Comparison of ENCODE assay signal across 9 mouse cellular contexts in genomic region chr11:119549371-119549811, GRCm38 (mm10). TPM values are rescaled to one million over a fixed set of nuclear protein-coding genes. Genes with fewer than 3 reads are reported as not detected.
DNase-seq lines count a peak whose midpoint lies in the region; ATAC-seq and TF ChIP-seq lines count a peak whose summit lies in the region.
"Had no signal": no experiment of that assay in that cellular context is flagged by ENCODE, and none has a peak within 500 bp of the region (broad histone marks: within the 10 kb centered on the region; RNA-seq: fewer than 3 reads in every experiment).

No protein-coding gene starts in this region.

- H3K4me1 ChIP-seq in forebrain, postnatal 0 days (ENCODE audit: insufficient read depth), result peaks cover 21% of the 10 kb centered on the region
- peaks cover 32% of the 10 kb centered on the region for H3K4me1 ChIP-seq in midbrain, embryonic 11.5 days (ENCODE audit: control insufficient read depth, insufficient read depth, low read length)

- H3K27ac ChIP-seq in layer of hippocampus, adult 2 months, result peak overlapping the region; percentile 92
- H3K27ac ChIP-seq in forebrain, postnatal 0 days (ENCODE audit: low read depth, low read length), result no peak overlapping the region
- H3K27ac ChIP-seq in midbrain, embryonic 11.5 days (ENCODE audit: low read depth, low read length), result no peak overlapping the region

- H3K36me3 ChIP-seq in forebrain, postnatal 0 days (ENCODE audit: insufficient read depth), result no peaks in the 10 kb centered on the region
- no peaks in the 10 kb centered on the region for H3K36me3 ChIP-seq in midbrain, embryonic 11.5 days (ENCODE audit: control insufficient read depth, insufficient read depth, low read length)

- under 1% methylated on average over 43 of the region's 43 CpGs for WGBS in forebrain, postnatal 0 days
- WGBS in midbrain, embryonic 11.5 days, result 1% methylated on average over 43 of the region's 43 CpGs

- peak overlapping the region; percentile 69 for H3K9ac ChIP-seq in forebrain, postnatal 0 days
- H3K9ac ChIP-seq in midbrain, embryonic 11.5 days (ENCODE audit: low read length), result peak overlapping the region; percentile 39

- H3K9me3 ChIP-seq in forebrain, postnatal 0 days (ENCODE audit: low read length), result no peaks in the 10 kb centered on the region
- no peaks in the 10 kb centered on the region for H3K9me3 ChIP-seq in midbrain, embryonic 11.5 days (ENCODE audit: control insufficient read depth, low read length)

- no peak for TF ChIP-seq CTCF in layer of hippocampus, adult 2 months (conservative IDR thresholded peaks at IDR 0.05)
- TF ChIP-seq CTCF in forebrain, postnatal 0 days (IDR thresholded peaks at IDR 0.05; ENCODE audit: low read depth), result no peak

- H3K27me3 ChIP-seq in forebrain, postnatal 0 days (ENCODE audit: insufficient read depth, low read length), result peaks cover 9% of the 10 kb centered on the region; the same call in 1 of the 2 replicates
- peaks cover 75% of the 10 kb centered on the region for H3K27me3 ChIP-seq in midbrain, embryonic 11.5 days (ENCODE audit: control insufficient read depth, insufficient read depth, low read length)

- H3K4me3 ChIP-seq in layer of hippocampus, adult 2 months, result peak overlapping the region; percentile 93
- peak overlapping the region; percentile 65 for H3K4me3 ChIP-seq in forebrain, postnatal 0 days (ENCODE audit: low read depth, low read length)
- H3K4me3 ChIP-seq in midbrain, embryonic 11.5 days (ENCODE audit: low read depth, low read length), result peak overlapping the region; percentile 17

- H3K4me2 ChIP-seq in forebrain, postnatal 0 days (ENCODE audit: low read depth), result peak overlapping the region; percentile 99
- H3K4me2 ChIP-seq in midbrain, embryonic 11.5 days, result peak overlapping the region; percentile 46

- DNase-seq in CD4-positive, CD25-positive, alpha-beta regulatory T cell, adult 2 months (ENCODE audit: low read depth, low spot score), result peak; percentile 20
- peak in 1 of 2 experiments; percentile 21 for DNase-seq in layer of hippocampus, adult 2 months (ENCODE audit: low spot score in 2 of 2)
- DNase-seq in layer of hippocampus, adult 9-11 months, result no peak
- DNase-seq in forebrain, postnatal 0 days, result no peak
- peak; percentile 92 for DNase-seq in midbrain, embryonic 11.5 days (ENCODE audit: low spot score, missing footprints)
- no peak for DNase-seq in natural killer cell, adult 2 months (ENCODE audit: low spot score in 2 of 2)

- no peak for ATAC-seq in CD4-positive, CD25-positive, alpha-beta regulatory T cell, adult 4 months
- ATAC-seq in forebrain, postnatal 0 days, result peak; percentile 13; the same call in 1 of the 2 replicates
- no peak for ATAC-seq in midbrain, embryonic 11.5 days (ENCODE audit: low FRiP score)
- ATAC-seq in granulocyte monocyte progenitor cell, adult 5-6 weeks (replicated peaks; ENCODE audit: poor library complexity, severe bottlenecking), result no peak

RNA-seq across cellular contexts. Expression of gene Nptx1, which starts 1.8 kb away (rescaled TPM):
- not detected for polyA plus RNA-seq in CD4-positive, CD25-positive, alpha-beta regulatory T cell, adult 4 months (2017; shearing (Covaris generic))
- total RNA-seq in layer of hippocampus, adult 2 months (2021), result 100 to 1,000 TPM; 475 to 499 TPM
- 10.0 and 14.2 TPM in 2 replicates for total RNA-seq in forebrain, postnatal 0 days (2014; rRNA removed)
- 5.1 and 6.9 TPM in 2 replicates for polyA plus RNA-seq in forebrain, postnatal 0 days (2015; fragmentation: Nextera tagmentation; extraction: Ambion mirVana)
- polyA plus RNA-seq in midbrain, embryonic 11.5 days (2014; fragmentation: Nextera tagmentation; extraction: Ambion mirVana), result 2.5 and 3.0 TPM in 2 replicates
- total RNA-seq in granulocyte monocyte progenitor cell, adult 5-6 weeks (2014; fragmentation: Nextera tagmentation), result not detected in 2 replicates
- not detected in 2 replicates for total RNA-seq in granulocyte monocyte progenitor cell, adult 5-6 weeks (2017)
- total RNA-seq: common myeloid progenitor, adult 5-6 weeks had no signal

RNA-seq across cellular contexts. Expression of gene Rptor, which starts 53.3 kb away (rescaled TPM):
- 10 to 100 TPM in 1 of 2 experiments, 1 to 10 TPM in 1; 8.7 to 12.2 TPM for polyA plus RNA-seq in CD4-positive, CD25-positive, alpha-beta regulatory T cell, adult 4 months (2017; shearing (Covaris generic))
- 10 to 100 TPM; 62.3 to 66.1 TPM for total RNA-seq in layer of hippocampus, adult 2 months (2021)
- 38.4 and 46.7 TPM in 2 replicates for total RNA-seq in forebrain, postnatal 0 days (2014; rRNA removed)
- polyA plus RNA-seq in forebrain, postnatal 0 days (2015; fragmentation: Nextera tagmentation; extraction: Ambion mirVana), result 5.0 and 8.0 TPM in 2 replicates
- 8.7 and 11.1 TPM in 2 replicates for polyA plus RNA-seq in midbrain, embryonic 11.5 days (2014; fragmentation: Nextera tagmentation; extraction: Ambion mirVana)
- 23.8 and 33.0 TPM in 2 replicates for total RNA-seq in granulocyte monocyte progenitor cell, adult 5-6 weeks (2014; fragmentation: Nextera tagmentation)
- total RNA-seq in granulocyte monocyte progenitor cell, adult 5-6 weeks (2017), result 13.7 and 20.9 TPM in 2 replicates

RNA-seq across cellular contexts. Expression of gene Endov, which starts 58.2 kb away (rescaled TPM):
- polyA plus RNA-seq in CD4-positive, CD25-positive, alpha-beta regulatory T cell, adult 4 months (2017; shearing (Covaris generic)), result 10 to 100 TPM; 11.2 to 21.9 TPM
- total RNA-seq in layer of hippocampus, adult 2 months (2021), result 10 to 100 TPM; 35.8 to 35.9 TPM
- total RNA-seq in forebrain, postnatal 0 days (2014; rRNA removed), result 35.6 and 42.8 TPM in 2 replicates
- polyA plus RNA-seq in forebrain, postnatal 0 days (2015; fragmentation: Nextera tagmentation; extraction: Ambion mirVana), result 15.2 and 16.9 TPM in 2 replicates
- 13.2 and 14.0 TPM in 2 replicates for polyA plus RNA-seq in midbrain, embryonic 11.5 days (2014; fragmentation: Nextera tagmentation; extraction: Ambion mirVana)
- total RNA-seq in granulocyte monocyte progenitor cell, adult 5-6 weeks (2014; fragmentation: Nextera tagmentation), result 5.5 and 10.3 TPM in 2 replicates
- 14.2 and 21.0 TPM in 2 replicates for total RNA-seq in granulocyte monocyte progenitor cell, adult 5-6 weeks (2017)

Comparison
In these comparisons a context has a peak if more than half of its experiments do, and no peak if none do; other contexts are left out.
1. DNase-seq: peak in CD4-positive, CD25-positive, alpha-beta regulatory T cell, adult 2 months (single experiment) and midbrain, embryonic 11.5 days (single experiment); none in layer of hippocampus, adult 9-11 months (single experiment), forebrain, postnatal 0 days (single experiment) and natural killer cell, adult 2 months (0 of 2).
2. H3K4me3 ChIP-seq: peak in every context shown above with its lines; median percentile 93 in layer of hippocampus, adult 2 months; 65 in forebrain, postnatal 0 days; 17 in midbrain, embryonic 11.5 days.
3. RNA of gene Nptx1, which starts 1.8 kb away (total RNA-seq): 475 to 499 TPM in layer of hippocampus, adult 2 months; 10.0 to 14.2 TPM in forebrain, postnatal 0 days and not detected in granulocyte monocyte progenitor cell, adult 5-6 weeks; every median in the first group is over 10 times any median in the second.